Mouse (Mus musculus): Measurements from ENCODE around the gene Setdb1.

DNA sequence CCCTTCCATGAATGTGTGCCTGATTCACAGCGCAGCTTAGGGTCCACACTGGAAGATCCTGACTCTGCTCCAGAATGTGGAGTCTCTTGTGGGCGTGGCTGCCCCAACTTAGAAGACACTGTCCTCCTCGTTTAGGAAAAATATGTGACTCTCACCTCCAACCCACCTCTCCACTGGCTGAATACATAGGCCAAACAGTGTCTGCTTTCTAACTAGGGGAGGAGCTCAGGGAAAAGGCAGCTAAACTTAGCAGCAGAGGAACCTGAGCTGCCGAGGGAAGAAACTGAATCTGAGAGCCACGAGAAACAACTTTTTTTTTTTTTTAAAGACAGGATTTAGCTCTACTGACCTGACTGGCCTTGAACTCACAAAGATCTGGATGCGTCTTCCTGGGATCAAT lies 81.8 kb downstream of the Setdb1 start:
- TF ChIP-seq CTCF (IDR thresholded peaks at IDR 0.05 in 2 of 3, conservative IDR thresholded peaks at IDR 0.05 in 1 of 3; ENCODE audit: control insufficient read depth in 1 of 3, insufficient read depth in 1 of 3, low read depth in 2 of 3, low read length in 3 of 3, poor library complexity in 1 of 3, severe bottlenecking in 1 of 3), result no peak
- no peak for TF ChIP-seq POLR2AphosphoS2 (IDR thresholded peaks at IDR 0.05; ENCODE audit: low read length)
- no peak for TF ChIP-seq POLR2AphosphoS5 (IDR thresholded peaks at IDR 0.05; ENCODE audit: borderline replicate concordance, low read depth, low read length)
